Mouse (Mus musculus) monocyte, adult 5-6 weeks (primary cell): ENCODE measurements around the gene Itpa. TPM values are rescaled to one million over a fixed set of nuclear protein-coding genes. Genes with fewer than 3 reads are reported as not detected.

Experiments
- ATAC-seq: fragments of 153-309, 156-312 bp; replicated peaks from 2 replicates; pipeline ENCODE4 v1.8.0; 2017; ENCODE audit warnings: mild to moderate bottlenecking; ENCODE audit not compliant: low TSS enrichment, insufficient number of reproducible peaks, severe bottlenecking, poor library complexity, low FRiP score
- total RNA-seq: library from RNA; stranded (forward); fragments of 200-1000, 200-491, 200-594 nt; gene quantifications from 3 replicates; pipeline ENCODE4 v1.2.3, GENCODE M21; 2017

Gene Itpa
- total RNA-seq, 1 experiment from 2014 or later: 33.0 TPM

- no peak for ATAC-seq
Measured at GRCm38 (mm10) chr2:130705178-130705577, 37.8 kb downstream of the Itpa start.

DNA sequence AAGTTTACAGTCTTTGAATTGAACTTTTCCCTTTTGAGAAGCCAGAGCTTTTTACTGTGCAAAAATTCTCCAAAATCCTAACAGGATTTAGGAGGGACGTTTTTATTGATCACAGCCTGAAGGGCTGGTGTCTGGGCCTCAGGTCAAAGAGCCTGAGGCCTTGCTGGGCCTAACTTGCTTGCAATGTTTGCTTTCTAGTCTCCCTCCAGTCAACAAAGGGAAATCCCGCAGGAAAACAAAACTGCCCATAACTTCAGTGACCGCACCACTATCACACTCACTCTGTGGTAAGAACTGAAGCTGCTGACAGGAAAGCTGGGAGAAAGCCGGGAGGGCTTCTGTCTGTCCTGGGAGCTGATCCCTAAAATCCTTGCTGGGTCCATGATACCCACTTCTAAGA is 39.2 kb downstream of the Itpa start:
- ATAC-seq: no peak

- no peak for ATAC-seq
Measured at GRCm38 (mm10) chr2:130707057-130707456, 39.6 kb downstream of the Itpa start.

DNA sequence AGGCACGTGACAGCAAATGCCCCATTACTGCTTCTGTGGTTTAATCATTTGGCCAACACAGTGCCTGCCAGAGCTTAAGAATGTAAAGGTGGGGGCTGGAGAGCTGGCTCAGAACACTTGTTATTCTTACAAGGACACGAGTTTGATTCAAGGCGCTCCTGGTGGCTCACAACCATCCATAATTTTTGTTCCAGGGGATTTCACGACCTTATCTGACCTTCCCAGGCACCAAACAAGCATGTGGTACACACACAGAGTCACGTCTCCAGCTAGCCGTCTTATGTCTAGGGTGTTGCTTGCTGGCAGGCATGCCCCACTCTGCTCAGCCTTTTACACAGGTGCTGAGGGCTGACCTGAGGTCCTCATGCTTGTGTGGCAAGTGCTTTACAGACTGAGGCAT is 50.5 kb downstream of the Itpa start:
- ATAC-seq: no peak

DNA sequence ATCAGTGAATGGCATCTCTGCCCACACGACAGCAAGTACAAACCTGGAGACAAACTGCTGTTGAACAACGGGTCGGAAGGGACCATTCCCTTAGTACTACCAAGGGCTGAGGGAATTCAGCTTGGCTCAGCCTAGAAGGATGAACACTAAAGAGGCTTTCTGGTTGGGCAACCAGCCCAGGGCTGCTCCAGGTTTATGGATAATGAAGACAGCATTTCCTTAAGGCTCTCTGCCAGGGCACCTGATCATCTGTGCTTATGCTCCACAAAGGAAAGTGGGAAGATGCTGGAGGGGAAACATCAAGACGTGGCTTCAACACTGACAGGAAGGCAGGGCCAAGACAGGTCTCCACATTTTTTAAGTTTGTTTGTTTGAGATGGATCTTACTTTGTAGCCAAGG is 57.0 kb downstream of the Itpa start:
- no peak for ATAC-seq

GRCm38 (mm10) chr2:130727752-130728151 is 60.3 kb downstream of the Itpa start:
- no peak for ATAC-seq

DNA sequence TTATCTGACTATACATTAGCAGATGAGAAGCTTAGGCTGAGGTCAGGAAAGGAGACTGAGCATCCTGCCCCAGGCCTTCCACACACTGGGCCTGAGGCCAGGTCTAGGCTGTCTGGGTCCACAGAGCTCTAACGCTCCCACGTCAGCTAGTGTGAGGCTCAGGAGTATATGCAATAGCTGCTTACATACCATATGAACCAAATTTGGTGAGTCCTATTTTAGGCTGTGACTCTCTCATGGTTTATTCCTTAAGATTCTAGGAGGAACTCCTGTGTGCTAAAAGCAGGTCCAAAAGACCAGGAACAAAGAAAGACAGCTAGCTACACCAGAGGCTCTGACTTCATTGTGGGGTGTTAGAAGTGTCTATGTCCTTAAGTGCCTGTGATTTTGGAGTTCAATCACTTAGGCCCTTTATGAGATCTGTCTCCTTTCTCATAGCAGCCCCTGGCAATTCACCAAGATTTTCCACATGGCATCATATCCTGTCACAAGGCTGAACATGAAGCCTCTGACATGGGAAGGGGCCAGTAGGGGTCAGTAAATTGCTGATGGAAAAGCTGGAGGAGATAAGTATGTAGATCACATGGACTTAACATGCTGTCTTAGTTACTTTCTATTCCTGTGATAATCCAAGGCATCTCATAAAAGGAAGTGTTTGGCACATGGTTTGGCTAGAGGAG is 61.6 kb downstream of the Itpa start:
- no peak for ATAC-seq

- ATAC-seq: peak; percentile 88
Measured at GRCm38 (mm10) chr2:130730746-130731145, 63.3 kb downstream of the Itpa start.

Other genes with a start within 250 kb of the Itpa start
- 199 to 267 TPM (median 223 TPM) in 3 replicates for gene Vps16, start 243.3 kb upstream of the Itpa start, total RNA-seq
- gene Pced1a, start 242.9 kb upstream of the Itpa start, total RNA-seq: 20.8 to 40.3 TPM (median 22.5 TPM) in 3 replicates
- 103 to 177 TPM (median 151 TPM) in 3 replicates for gene Ptpra, start 217.3 kb upstream of the Itpa start, total RNA-seq
- 12.2 to 32.6 TPM (median 25.0 TPM) in 3 replicates for gene Mrps26, start 103.9 kb upstream of the Itpa start, total RNA-seq
- not detected in 3 replicates for gene Oxt, start 91.4 kb upstream of the Itpa start, total RNA-seq
- gene Avp, start 85.1 kb upstream of the Itpa start, total RNA-seq: not detected in 3 replicates
- gene Fastkd5, start 37.6 kb upstream of the Itpa start, total RNA-seq: 5.1 to 10.8 TPM (median 9.0 TPM) in 3 replicates
- gene Ubox5, start 37.6 kb upstream of the Itpa start, total RNA-seq: 2.9 to 5.1 TPM (median 3.5 TPM) in 3 replicates
- gene Lzts3, start 24.8 kb upstream of the Itpa start, total RNA-seq: 0.29 to 0.95 TPM (median 0.85 TPM) in 3 replicates
- 79.9 to 114 TPM (median 86.8 TPM) in 3 replicates for gene Ddrgk1, start 3.0 kb upstream of the Itpa start, total RNA-seq
- not detected in 3 replicates for gene Slc4a11, start 29.9 kb downstream of the Itpa start, total RNA-seq
- 9.0 to 34.0 TPM (median 14.8 TPM) in 3 replicates for gene 4930402H24Rik, start 238.8 kb downstream of the Itpa start, total RNA-seq
- 7.9 to 15.1 TPM (median 13.4 TPM) in 3 replicates for gene Atrn, start 238.9 kb downstream of the Itpa start, total RNA-seq